Mouse (Mus musculus) midbrain, embryonic 12.5 days (tissue): Measurements from ENCODE around the gene Olfr555. TPM values are rescaled to one million over a fixed set of nuclear protein-coding genes. Genes with fewer than 3 reads are reported as not detected.

Source experiments
- ATAC-seq: fragments of 200-750 bp; cut with Nextera tagmentation; 2 replicates; pipeline ENCODE4 v1.8.0; 2017; ENCODE audit warnings: low read depth, moderate TSS enrichment, moderate library complexity; ENCODE audit not compliant: low FRiP score
- H3K27ac ChIP-seq: fragments of 300-500 bp; sonication (generic); replicated peaks from 2 replicates; pipeline ENCODE4 v1.5.1; 2016; ENCODE audit warnings: mild to moderate bottlenecking
- H3K27me3 ChIP-seq: fragments of 300-500 bp; sonication (generic); 2 replicates; pipeline ENCODE4 v1.6.1; 2016; ENCODE audit warnings: mild to moderate bottlenecking
- H3K36me3 ChIP-seq: fragments of 300-500 bp; sonication (generic); 2 replicates; pipeline ENCODE4 v1.6.1; 2016
- H3K4me1 ChIP-seq: fragments of 300-500 bp; sonication (generic); 2 replicates; pipeline ENCODE4 v1.6.1; 2016
- H3K4me2 ChIP-seq: fragments of 300-500 bp; sonication (generic); replicated peaks from 2 replicates; pipeline ENCODE4 v1.6.1; 2016; ENCODE audit warnings: mild to moderate bottlenecking, moderate library complexity
- H3K4me3 ChIP-seq: fragments of 300-500 bp; sonication (generic); 2 replicates; pipeline ENCODE4 v1.5.1; 2016; ENCODE audit warnings: mild to moderate bottlenecking
- H3K9ac ChIP-seq: fragments of 300-500 bp; sonication (generic); replicated peaks from 2 replicates; pipeline ENCODE4 v1.6.1; 2016; ENCODE audit warnings: mild to moderate bottlenecking, moderate library complexity
- H3K9me3 ChIP-seq: fragments of 300-500 bp; sonication (generic); 2 replicates; pipeline ENCODE4 v1.6.1; 2016; ENCODE audit warnings: mild to moderate bottlenecking
- WGBS: fragments of 180-500 bp; shearing (Covaris S2); methylation state at CpG from one replicate; pipeline ENCODE4 v1.1.7; 2016; 5-methylcytosine and 5-hydroxymethylcytosine counted together
- polyA plus RNA-seq: library from polyadenylated mRNA; unstranded; fragments of >200 nt; fragmentation: Nextera tagmentation; extraction: Ambion mirVana; gene quantifications from 2 replicates; pipeline ENCODE4 v1.2.1, GENCODE M21; 2016

The Olfr555 gene
- polyA plus RNA-seq, 1 experiment from 2014 or later: not detected

GRCm38 (mm10) chr7:102695358-102696125 lies 36.9 kb downstream of the Olfr555 start, which contains the start of gene Olfr557:
TSS of gene Olfr557 (plus strand) at chr7:102695910.
- WGBS: 77% methylated on average over 5 of the region's 5 CpGs
- Histone ChIP-seq H3K4me1 (no peaks in the 10 kb centered on the region), H3K9me3 (no peaks in the 10 kb centered on the region), H3K27ac (no peak within 1 kb of the TSS), H3K27me3 (no peaks in the 10 kb centered on the region), H3K4me2 (no peak within 1 kb of the TSS), H3K4me3 (no peak within 1 kb of the TSS), H3K9ac (no peak within 1 kb of the TSS), H3K36me3 (no peaks in the 10 kb centered on the region)
- no peak for ATAC-seq

DNA sequence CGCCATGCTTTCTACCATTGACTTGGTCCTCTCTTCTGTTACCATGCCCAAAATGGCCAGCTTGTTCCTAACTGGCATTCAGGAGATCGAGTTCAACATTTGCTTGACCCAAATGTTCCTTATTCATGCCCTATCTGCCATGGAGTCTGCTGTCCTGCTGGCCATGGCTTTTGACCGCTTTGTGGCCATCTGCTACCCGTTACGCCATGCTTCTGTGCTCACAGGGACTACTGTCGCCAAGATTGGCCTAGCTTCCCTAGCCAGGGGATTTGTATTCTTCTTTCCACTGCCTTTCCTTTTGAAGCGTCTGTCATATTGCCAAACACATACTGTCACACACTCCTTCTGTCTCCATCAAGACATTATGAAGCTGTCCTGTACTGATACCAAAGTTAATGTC lies 39.8 kb downstream of the Olfr555 start:
- ATAC-seq: no peak
- Histone ChIP-seq H3K27me3 (no peaks in the 10 kb centered on the region), H3K4me2 (no peak overlapping the region), H3K27ac (no peak overlapping the region), H3K4me3 (no peak overlapping the region), H3K9ac (no peak overlapping the region), H3K9me3 (no peaks in the 10 kb centered on the region), H3K36me3 (no peaks in the 10 kb centered on the region), H3K4me1 (no peaks in the 10 kb centered on the region)
- 88% methylated on average over 7 of the region's 7 CpGs for WGBS

- H3K4me3 ChIP-seq: no peak within 1 kb of the TSS
- H3K27me3 ChIP-seq: no peaks in the 10 kb centered on the region
- H3K9ac ChIP-seq: no peak within 1 kb of the TSS
- H3K36me3 ChIP-seq: no peaks in the 10 kb centered on the region
- H3K4me1 ChIP-seq: no peaks in the 10 kb centered on the region
- H3K9me3 ChIP-seq: no peaks in the 10 kb centered on the region
- H3K27ac ChIP-seq: no peak within 1 kb of the TSS
- no peak for ATAC-seq
- H3K4me2 ChIP-seq: no peak within 1 kb of the TSS
These were observed 43.3 kb downstream of the Olfr555 start, which contains the start of gene Olfr558 for GRCm38 (mm10) chr7:102701915-102702314. TSS of gene Olfr558 (plus strand) at chr7:102702215.

Other genes with a start within 250 kb of the Olfr555 start
- gene Rrm1, start 217.1 kb upstream of the Olfr555 start, polyA plus RNA-seq: 166 and 169 TPM in 2 replicates
- gene Olfr543, start 177.1 kb upstream of the Olfr555 start, polyA plus RNA-seq: 0.46 and 0.80 TPM in 2 replicates
- gene Olfr544, start 170.5 kb upstream of the Olfr555 start, polyA plus RNA-seq: 0.20 and 0.24 TPM in 2 replicates
- gene Olfr545, start 159.2 kb upstream of the Olfr555 start, polyA plus RNA-seq: 0.11 and 0.14 TPM in 2 replicates
- not detected in 2 replicates for gene Olfr547, start 124.1 kb upstream of the Olfr555 start, polyA plus RNA-seq
- not detected in 2 replicates for gene Olfr548-ps1, start 117.9 kb upstream of the Olfr555 start, polyA plus RNA-seq
- gene Olfr549, start 109.0 kb upstream of the Olfr555 start, polyA plus RNA-seq: not detected in 2 replicates
- 0.26 and 0.94 TPM in 2 replicates for gene Trim21, start 93.3 kb upstream of the Olfr555 start, polyA plus RNA-seq
- not detected in 2 replicates for gene Olfr550, start 87.4 kb upstream of the Olfr555 start, polyA plus RNA-seq
- gene Olfr551, start 66.9 kb upstream of the Olfr555 start, polyA plus RNA-seq: not detected in 2 replicates
- not detected in 2 replicates for gene Olfr552, start 61.1 kb upstream of the Olfr555 start, polyA plus RNA-seq
- gene Olfr553, start 40.6 kb upstream of the Olfr555 start, polyA plus RNA-seq: not detected in 2 replicates
- not detected in 2 replicates for gene Olfr554, start 20.4 kb upstream of the Olfr555 start, polyA plus RNA-seq
- gene Olfr556, start 6.1 kb downstream of the Olfr555 start, polyA plus RNA-seq: not detected in 2 replicates
- 9.5 and 9.6 TPM in 2 replicates for gene Trim68, start 28.5 kb downstream of the Olfr555 start, polyA plus RNA-seq
- not detected in 2 replicates for gene Olfr557, start 37.1 kb downstream of the Olfr555 start, polyA plus RNA-seq
- gene Olfr558, start 43.4 kb downstream of the Olfr555 start, polyA plus RNA-seq: not detected in 2 replicates
- not detected in 2 replicates for gene Olfr33, start 60.2 kb downstream of the Olfr555 start, polyA plus RNA-seq
- gene Olfr559, start 68.7 kb downstream of the Olfr555 start, polyA plus RNA-seq: not detected in 2 replicates
- not detected in 2 replicates for gene Olfr560, start 100.5 kb downstream of the Olfr555 start, polyA plus RNA-seq
- gene Olfr78, start 100.6 kb downstream of the Olfr555 start, polyA plus RNA-seq: not detected in 2 replicates
- gene Olfr561, start 112.4 kb downstream of the Olfr555 start, polyA plus RNA-seq: not detected in 2 replicates
- not detected in 2 replicates for gene Olfr564, start 144.7 kb downstream of the Olfr555 start, polyA plus RNA-seq
- gene Olfr566, start 199.9 kb downstream of the Olfr555 start, polyA plus RNA-seq: not detected in 2 replicates
- gene Olfr568, start 218.3 kb downstream of the Olfr555 start, polyA plus RNA-seq: not detected in 2 replicates
- gene Olfr569, start 232.1 kb downstream of the Olfr555 start, polyA plus RNA-seq: not detected in 2 replicates
- not detected in 2 replicates for gene Olfr570, start 235.8 kb downstream of the Olfr555 start, polyA plus RNA-seq